Mouse (Mus musculus): Measurements from ENCODE around the gene Psme2b.
"Not testable (repeated sequence)": the region's sequence is repeated elsewhere in the genome, so short reads cannot be mapped to it uniquely, and the experiment has no call there.

Gene Psme2b

DNA sequence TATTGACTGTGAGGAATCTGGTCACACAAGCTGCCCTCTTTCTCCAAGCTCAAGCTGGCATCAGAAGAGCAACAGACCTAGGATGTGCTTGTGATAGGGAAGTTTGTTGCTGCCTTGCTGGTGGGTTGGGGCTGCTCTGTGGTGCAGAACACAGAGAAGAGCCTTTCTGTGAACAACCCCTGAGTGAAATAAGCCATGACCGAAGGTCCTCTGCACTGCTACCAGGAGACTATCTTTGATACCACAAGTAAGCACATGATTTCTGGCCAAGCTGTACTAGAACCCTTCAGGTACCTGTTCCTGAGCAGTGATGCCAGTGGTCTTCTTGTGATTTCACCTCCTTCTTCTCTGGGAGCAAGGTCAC lies 44.4 kb downstream of the Psme2b start:
- not testable (repeated sequence) for DNase-seq (ENCODE audit: low spot score in 2 of 2)

DNA sequence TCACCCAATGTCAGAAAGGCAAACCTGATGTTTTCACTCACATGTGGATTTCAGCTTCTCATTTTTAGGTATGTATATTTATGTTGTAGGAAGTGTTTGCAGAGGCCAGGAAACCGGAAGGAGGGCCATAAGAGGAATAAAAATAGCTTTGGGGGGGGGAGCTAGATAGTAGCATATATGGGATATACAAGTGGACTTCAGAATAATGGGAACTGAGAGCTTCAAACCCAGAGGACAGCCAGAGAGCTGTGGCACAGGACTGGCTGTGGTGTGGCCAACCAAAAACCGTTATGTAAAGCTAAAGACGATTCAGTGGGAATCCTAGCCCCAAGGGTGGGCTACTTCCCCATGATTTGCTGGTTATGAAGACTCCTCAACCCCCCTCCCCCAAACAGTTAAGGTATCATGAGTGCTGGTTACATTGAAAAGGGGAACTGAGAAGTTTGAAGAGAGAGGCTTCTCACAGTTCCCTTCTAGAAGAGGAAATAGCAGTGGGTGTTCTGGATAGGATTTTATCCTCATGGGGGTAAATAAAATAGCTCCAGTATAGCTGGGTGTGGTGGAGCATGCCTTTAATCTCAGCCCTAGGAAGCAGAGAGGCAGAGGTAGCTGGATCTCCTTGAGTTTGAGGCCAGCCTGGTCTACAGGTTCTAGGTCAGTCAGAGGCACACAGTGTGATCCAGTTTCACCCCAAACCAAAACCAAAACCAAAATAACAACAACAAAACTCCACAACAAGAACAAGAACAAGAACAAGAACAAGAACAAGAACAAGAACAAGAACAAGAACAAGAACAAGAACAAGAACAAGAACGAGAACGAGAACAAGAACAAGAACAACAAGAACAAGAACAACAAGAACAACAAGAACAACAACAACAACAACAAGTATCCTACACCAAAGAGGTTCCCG lies 45.1 kb downstream of the Psme2b start:
- not testable (repeated sequence) for DNase-seq (ENCODE audit: low spot score in 2 of 2)

DNA sequence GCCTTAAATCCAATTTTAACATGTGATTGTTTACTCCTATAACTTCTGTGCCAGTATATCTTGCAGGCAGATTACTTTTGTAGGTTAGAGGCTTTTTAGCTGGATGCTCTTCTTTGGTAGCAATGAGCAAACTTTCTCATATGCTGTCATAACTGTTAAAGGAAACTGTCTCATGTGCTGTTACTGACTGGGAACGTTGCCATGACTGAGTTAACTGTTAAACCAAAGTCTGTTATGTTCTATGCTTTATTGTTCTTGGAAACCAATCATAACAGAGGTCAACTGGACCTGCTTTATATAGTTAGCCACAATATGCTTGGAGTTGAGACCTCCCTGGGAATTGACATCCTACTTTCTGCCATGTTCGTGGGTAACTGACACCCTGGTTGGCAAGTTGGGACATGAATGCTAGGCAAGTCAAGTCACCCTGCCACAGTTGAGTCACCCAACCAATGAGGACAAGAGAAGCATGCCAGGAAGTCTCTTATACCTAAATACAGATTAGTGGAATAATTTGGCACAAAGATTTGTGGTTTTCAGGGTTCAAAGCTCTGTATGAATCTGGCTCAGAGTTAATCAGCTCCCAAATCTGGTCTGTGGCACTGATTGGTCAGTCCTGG lies 47.1 kb downstream of the Psme2b start:
- no peak for DNase-seq (ENCODE audit: low spot score in 2 of 2)
